Mouse (Mus musculus): ENCODE measurements around the gene Pip5k1b.

Gene Pip5k1b

GRCm38 (mm10) chr19:24550778-24551177 is 4.9 kb downstream of the Pip5k1b start:
- ChIA-PET POLR2A (interaction anchor here in 2 of 4 experiments (0.6 to 2.8 kb wide), 5 partner anchors 10 to 354 kb away, joined by 3 to 13 read pairs (median 3); no protein-coding TSS in a partner anchor), CTCF (interaction anchor here in 2 of 4 experiments (0.6 to 1.2 kb wide), 2 partner anchors 71 to 249 kb away, joined by 4 read pairs; no protein-coding TSS in a partner anchor)

DNA sequence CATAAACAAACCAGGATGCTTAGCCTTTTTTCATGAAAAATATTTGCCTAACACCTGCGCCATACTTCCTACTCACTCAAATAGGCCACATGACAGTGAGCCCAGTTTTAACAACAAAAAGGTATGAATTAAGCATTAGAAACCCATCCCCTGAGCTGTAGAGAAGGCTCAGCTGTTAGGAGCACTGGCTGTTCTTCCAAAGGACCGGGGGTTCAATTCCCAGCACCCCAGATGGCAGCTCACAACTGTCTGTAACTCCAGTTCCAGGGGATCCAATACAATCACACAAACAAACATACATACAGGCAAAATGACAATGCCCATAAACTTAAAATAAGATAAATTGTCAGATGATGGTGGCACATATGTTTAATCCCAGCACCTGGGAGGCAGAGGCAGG is 5.7 kb downstream of the Pip5k1b start:
- CTCF ChIA-PET = no interaction called here
- POLR2A ChIA-PET = interaction anchor here in 2 of 4 experiments (0.6 to 2.8 kb wide), 6 partner anchors 9 to 353 kb away, joined by 3 to 13 read pairs (median 3); no protein-coding TSS in a partner anchor

- ChIA-PET CTCF (no interaction called here), POLR2A (interaction anchor here in 1 of 4 experiments (1.0 kb wide), 2 partner anchors 13 to 63 kb away, joined by 3 read pairs; no protein-coding TSS in a partner anchor)
Observed at GRCm38 (mm10) chr19:24548337-24548736, 7.3 kb downstream of the Pip5k1b start.

DNA sequence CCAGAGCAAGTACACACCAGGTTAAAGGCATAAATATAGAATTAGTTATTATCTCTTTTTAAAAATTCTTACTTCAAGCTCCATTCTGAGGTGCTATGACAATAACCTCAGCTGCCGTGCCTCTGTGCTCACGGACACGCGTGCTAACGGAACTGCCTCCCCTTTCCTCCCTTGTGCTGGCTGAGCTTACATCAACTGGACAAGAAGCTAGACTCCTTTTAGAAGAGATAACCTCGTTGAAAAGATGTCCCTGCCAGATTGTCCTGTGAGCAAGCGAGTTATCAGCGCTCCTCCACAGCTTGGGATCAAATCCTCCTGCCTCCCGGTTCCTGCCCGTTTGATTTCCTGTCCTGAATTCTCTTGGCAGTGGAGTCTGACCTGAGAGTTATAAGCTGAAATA is 9.5 kb downstream of the Pip5k1b start:
- POLR2A ChIA-PET = interaction anchor here in 1 of 4 experiments (1.1 to 1.5 kb wide), 2 partner anchors 17 to 22 kb away, joined by 3 to 4 read pairs; no protein-coding TSS in a partner anchor
- CTCF ChIA-PET = interaction anchor here in 1 of 4 experiments (0.5 to 0.6 kb wide), 2 partner anchors 99 to 341 kb away, joined by 3 to 17 read pairs; no protein-coding TSS in a partner anchor

DNA sequence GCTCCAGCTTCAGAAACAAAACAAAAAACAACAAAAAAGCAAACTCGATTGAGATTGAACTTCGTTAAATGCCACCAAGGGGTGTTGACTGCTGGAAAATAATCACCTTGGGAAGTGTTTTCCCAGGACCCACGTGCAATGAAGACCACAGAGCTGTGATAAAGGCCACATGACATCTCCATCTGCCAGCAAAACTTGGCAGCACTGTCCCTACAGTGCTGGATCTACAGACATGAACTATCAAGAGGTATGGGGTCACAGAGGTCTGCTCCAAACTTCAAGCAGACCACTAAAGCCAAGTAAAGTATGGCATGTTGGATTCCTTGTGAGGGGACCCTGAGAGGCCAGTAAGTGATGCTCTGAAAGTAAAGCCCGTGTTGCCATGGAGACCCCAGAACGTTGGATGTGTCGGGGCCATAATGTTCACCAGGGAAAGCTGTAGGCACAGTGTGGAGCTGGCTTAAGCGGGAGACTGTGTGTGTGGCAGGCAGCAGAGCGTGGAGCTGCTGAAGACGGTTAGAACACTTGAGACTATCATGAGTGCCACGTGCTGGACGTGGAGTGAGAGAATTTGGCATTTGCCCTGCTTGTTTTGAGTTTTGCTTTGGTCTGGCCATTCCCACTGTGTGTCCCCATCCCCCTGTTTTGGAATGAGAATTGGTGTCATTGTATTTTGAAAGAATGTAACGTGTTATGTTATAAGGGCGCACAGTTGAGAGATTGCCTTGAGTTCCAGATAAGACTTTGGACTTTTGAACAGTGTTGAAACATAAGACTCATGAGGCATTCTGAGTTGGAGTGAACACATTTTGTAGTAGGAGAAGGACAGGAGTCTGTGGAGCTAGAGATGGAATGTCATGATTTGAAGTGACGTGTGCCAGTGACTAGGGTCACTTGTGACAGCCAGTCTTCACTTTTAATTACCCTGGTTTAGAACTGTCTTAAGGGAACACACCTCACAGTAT is 12.0 kb downstream of the Pip5k1b start:
- CTCF ChIA-PET = no interaction called here
- POLR2A ChIA-PET = interaction anchor here in 2 of 4 experiments (0.6 kb wide), 3 partner anchors 520 to 816 kb away, joined by 3 to 4 read pairs (median 3); no protein-coding TSS in a partner anchor

- POLR2A ChIA-PET = interaction anchor here in 2 of 4 experiments (0.7 to 3.5 kb wide), 4 partner anchors 8 to 90 kb away, joined by 3 to 13 read pairs (median 4); no protein-coding TSS in a partner anchor
- CTCF ChIA-PET = interaction anchor here in 1 of 4 experiments (0.7 kb wide), 1 partner anchor 18 kb away, joined by 6 read pairs; no protein-coding TSS in a partner anchor
Observed at GRCm38 (mm10) chr19:24542293-24542675, 13.4 kb downstream of the Pip5k1b start.

- POLR2A ChIA-PET = interaction anchor here in 2 of 4 experiments (0.7 to 3.5 kb wide), 4 partner anchors 9 to 89 kb away, joined by 3 to 13 read pairs (median 4); no protein-coding TSS in a partner anchor
Observed at GRCm38 (mm10) chr19:24541669-24542292, 13.9 kb downstream of the Pip5k1b start.

GRCm38 (mm10) chr19:24540952-24541668 is 14.6 kb downstream of the Pip5k1b start:
- ChIA-PET POLR2A (interaction anchor here in 2 of 4 experiments (1.5 to 3.5 kb wide), 4 partner anchors 9 to 89 kb away, joined by 3 to 13 read pairs (median 4); no protein-coding TSS in a partner anchor), CTCF (interaction anchor here in 1 of 4 experiments (0.6 kb wide), 1 partner anchor 54 kb away, joined by 4 read pairs; no protein-coding TSS in a partner anchor)

More at GRCm38 (mm10) chr19:24541669-24542292, 13.9 kb downstream of the Pip5k1b start:
- CTCF ChIA-PET = interaction anchor here in 2 of 4 experiments (0.6 to 0.7 kb wide), 2 partner anchors 18 to 54 kb away, joined by 4 to 6 read pairs; no protein-coding TSS in a partner anchor

DNA sequence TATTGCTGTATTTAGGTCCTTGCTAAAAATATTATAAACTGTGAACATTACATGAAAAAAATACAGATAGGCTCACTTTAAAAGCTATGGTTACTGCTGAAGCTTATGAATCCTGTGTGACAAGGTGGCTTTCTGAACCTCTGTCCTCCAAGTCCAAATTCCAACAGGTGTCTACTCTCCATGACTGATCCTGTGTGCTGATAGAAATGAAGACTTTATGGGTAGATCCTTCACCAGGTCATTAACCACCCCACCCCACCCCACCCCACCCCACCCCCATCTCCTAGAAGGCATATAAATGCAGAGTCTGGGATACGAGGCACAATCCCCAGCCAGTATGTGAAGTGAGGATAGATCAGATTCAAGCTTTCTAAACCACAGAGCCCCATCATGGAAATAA is 16.6 kb downstream of the Pip5k1b start:
- ChIA-PET CTCF (interaction anchor here in 1 of 4 experiments (0.6 kb wide), 1 partner anchor 14 kb away, joined by 3 read pairs; no protein-coding TSS in a partner anchor), POLR2A (interaction anchor here in 1 of 4 experiments (1.3 to 2.1 kb wide), 2 partner anchors 14 to 15 kb away, joined by 4 to 6 read pairs; no protein-coding TSS in a partner anchor)

DNA sequence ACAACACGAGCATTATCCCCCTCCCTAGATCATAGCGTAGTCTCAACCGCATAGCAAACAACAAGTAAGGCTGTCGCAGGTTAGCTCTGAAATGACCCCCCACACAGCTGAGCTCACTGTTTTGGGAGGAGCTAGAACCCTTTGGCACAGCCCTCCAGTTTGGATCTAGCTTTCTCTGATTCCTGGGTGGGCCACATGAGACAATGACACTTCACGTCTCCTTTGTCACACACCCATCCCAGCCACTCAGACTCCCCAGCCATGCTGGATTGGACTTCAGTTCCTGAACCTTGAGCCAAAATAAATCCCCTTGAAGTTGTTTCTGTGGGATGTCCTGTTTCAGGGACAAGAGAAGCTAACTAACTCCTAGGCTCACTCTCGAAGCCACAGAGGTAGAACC is 17.5 kb downstream of the Pip5k1b start:
- ChIA-PET POLR2A (interaction anchor here in 1 of 4 experiments (0.9 to 2.1 kb wide), 4 partner anchors 12 to 59 kb away, joined by 3 to 6 read pairs (median 4); no protein-coding TSS in a partner anchor), CTCF (interaction anchor here (0.6 to 0.7 kb wide), 4 partner anchors 13 to 854 kb away, joined by 3 to 10 read pairs (median 4); no protein-coding TSS in a partner anchor)

DNA sequence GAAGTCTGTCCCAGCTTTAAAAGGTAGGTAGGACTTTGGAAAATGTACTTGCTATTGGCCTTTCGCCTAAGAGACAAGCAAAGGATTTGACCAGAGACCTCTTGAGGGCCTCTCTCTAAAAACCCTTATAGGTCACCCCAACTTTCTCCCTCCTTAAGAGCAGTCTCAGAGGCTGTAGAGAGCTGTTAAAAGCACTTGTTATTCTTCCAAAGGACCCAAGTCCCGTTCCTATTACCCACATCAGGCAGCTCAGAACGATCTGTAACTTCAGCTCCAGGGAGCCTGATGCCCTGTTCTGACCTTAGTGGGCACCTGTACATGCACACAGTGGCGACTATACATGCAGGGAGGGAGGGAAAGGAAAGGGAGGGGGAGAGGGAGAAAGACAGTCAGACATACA is 18.0 kb downstream of the Pip5k1b start:
- CTCF ChIA-PET = interaction anchor here in 3 of 4 experiments (0.6 to 0.7 kb wide), 3 partner anchors 237 to 854 kb away, joined by 3 to 10 read pairs (median 5); no protein-coding TSS in a partner anchor
- POLR2A ChIA-PET = interaction anchor here in 1 of 4 experiments (0.9 to 2.1 kb wide), 4 partner anchors 12 to 59 kb away, joined by 3 to 6 read pairs (median 4); no protein-coding TSS in a partner anchor

- CTCF ChIA-PET = no interaction called here
- POLR2A ChIA-PET = interaction anchor here in 1 of 4 experiments (1.0 kb wide), 1 partner anchor 20 kb away, joined by 3 read pairs; no protein-coding TSS in a partner anchor
Observed at GRCm38 (mm10) chr19:24536920-24537319, 18.8 kb downstream of the Pip5k1b start.

DNA sequence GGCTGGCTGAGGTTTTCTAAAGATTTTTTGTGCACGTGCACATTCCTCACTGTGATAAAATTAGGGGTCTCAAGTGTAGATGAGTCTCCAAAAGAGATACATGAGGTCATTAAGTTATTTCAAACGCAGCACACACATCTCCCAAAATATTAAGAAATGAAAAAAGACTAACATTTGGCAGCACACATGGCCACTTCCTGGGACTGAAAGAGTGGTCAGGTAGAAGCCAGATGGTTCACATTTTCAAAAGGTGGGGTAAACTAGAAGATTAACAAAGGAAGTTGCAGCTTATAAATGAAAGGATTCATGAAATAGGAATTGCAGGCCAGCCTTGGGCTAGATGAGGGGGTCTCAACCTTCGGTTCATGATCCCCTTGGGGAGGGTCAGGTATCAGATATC is 19.4 kb downstream of the Pip5k1b start:
- ChIA-PET POLR2A (interaction anchor here in 1 of 4 experiments (1.6 to 1.7 kb wide), 2 partner anchors 13 to 15 kb away, joined by 4 to 8 read pairs; no protein-coding TSS in a partner anchor), CTCF (no interaction called here)

DNA sequence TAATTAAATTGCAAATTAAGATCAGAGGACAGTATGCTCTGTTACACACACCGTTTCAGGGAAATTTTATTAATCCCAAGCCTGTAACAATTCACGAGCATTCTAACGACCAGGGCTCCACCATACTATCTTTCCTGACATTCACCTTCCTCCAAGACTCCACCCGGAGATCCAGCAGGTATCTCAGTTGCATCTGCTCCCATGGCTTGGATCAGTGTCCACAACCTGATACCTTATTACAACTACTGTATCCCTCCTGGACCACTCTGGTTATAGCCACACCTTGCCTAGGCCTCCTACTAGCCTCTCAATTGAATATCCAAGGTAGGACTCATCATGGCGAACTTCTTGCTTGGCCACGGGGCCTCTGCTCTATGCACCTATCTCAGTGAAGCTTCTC is 20.5 kb downstream of the Pip5k1b start:
- POLR2A ChIA-PET = interaction anchor here in 2 of 4 experiments (0.8 to 1.7 kb wide), 6 partner anchors 11 to 58 kb away, joined by 3 to 8 read pairs (median 3); partner anchors contain the start of gene Fam122a (in 1 of the 2)
- CTCF ChIA-PET = interaction anchor here in 2 of 4 experiments (0.6 to 0.7 kb wide), 3 partner anchors 24 to 336 kb away, joined by 3 to 4 read pairs (median 3); no protein-coding TSS in a partner anchor

DNA sequence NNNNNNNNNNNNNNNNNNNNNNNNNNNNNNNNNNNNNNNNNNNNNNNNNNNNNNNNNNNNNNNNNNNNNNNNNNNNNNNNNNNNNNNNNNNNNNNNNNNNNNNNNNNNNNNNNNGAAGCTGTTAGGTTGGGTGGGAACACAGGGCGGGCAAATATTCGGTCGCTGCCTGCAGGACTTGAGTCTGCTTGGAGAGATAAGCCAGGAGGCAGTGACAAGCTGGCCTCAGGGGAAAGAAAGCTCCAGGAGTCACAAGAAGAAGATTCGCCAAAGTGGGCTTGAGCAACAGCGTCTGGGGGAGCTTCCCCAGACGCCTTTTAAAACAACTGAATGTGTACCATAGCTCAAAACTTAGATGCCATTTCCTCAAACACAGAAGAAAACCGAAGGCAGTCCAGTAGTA is 20.9 kb downstream of the Pip5k1b start:
- CTCF ChIA-PET = interaction anchor here in 2 of 4 experiments (0.6 to 0.7 kb wide), 2 partner anchors 23 to 336 kb away, joined by 3 to 4 read pairs; no protein-coding TSS in a partner anchor
- POLR2A ChIA-PET = interaction anchor here in 2 of 4 experiments (0.8 to 1.7 kb wide), 6 partner anchors 11 to 58 kb away, joined by 3 to 8 read pairs (median 3); partner anchors contain the start of gene Fam122a (in 1 of the 2)

GRCm38 (mm10) chr19:24528910-24529561 is 26.6 kb downstream of the Pip5k1b start:
- ChIA-PET CTCF (interaction anchor here in 2 of 4 experiments (0.5 to 1.0 kb wide), 3 partner anchors 28 to 863 kb away, joined by 3 read pairs; no protein-coding TSS in a partner anchor), POLR2A (interaction anchor here in 2 of 4 experiments (0.5 to 1.3 kb wide), 9 partner anchors 11 to 103 kb away, joined by 3 to 7 read pairs (median 3); partner anchors contain the start of gene Fam122a (in 1 of the 2))

Data from embryonic stem cell, embryonic (primary cell).